ENCODE assay signal across 8 mouse cellular contexts in the genomic region with DNA sequence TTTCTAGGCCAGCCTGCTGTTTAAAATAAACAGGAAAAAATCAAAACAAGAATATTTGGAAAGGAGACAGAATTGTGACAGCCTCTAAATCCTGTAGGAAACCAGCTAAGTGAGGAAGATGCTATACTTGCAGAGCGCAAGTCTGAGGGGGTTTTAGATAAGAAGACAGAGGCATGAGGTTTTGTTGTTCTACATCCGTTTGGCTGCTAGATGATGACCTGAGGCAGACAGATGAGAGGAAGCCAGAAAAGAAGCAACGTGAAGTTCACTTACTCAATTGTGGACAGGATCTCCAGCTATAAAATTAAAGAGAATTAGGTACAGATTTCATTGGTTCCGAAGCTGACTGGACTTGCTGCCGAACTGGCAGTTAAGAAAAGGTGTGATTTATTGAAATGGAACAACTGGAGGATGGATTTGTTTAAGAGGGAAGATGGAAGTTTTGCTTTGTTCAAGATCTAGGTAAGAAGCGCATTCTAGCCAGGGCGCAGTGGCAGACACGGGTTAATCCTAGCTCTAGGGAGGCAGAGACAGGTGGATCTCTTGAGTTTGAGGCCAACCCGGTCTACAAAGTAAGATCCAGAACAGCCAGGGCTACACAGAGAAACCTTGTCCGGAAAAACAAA. TPM values are rescaled to one million over a fixed set of nuclear protein-coding genes. Genes with fewer than 3 reads are reported as not detected.
DNase-seq lines count a peak whose midpoint lies in the region; ATAC-seq lines count a peak whose summit lies in the region.

No protein-coding gene starts in this region.

- H3K4me3 ChIP-seq in forebrain, embryonic 10.5 days = peak overlapping the region; percentile 94
- H3K4me3 ChIP-seq in liver, embryonic 12.5 days = peak overlapping the region; percentile 85
- H3K4me3 ChIP-seq in stomach, embryonic 16.5 days (replicated peaks; ENCODE audit: low read length) = peak overlapping the region; percentile 90

- no peak for ATAC-seq in liver, embryonic 12.5 days
- ATAC-seq in stomach, embryonic 16.5 days (ENCODE audit: insufficient read depth, low FRiP score) = no peak
- no peak for ATAC-seq in monocyte, adult 5-6 weeks (replicated peaks; ENCODE audit: insufficient number of reproducible peaks, low FRiP score, low TSS enrichment, poor library complexity, severe bottlenecking)

- peak overlapping the region; percentile 85 for H3K4me2 ChIP-seq in liver, embryonic 12.5 days
- H3K4me2 ChIP-seq in stomach, embryonic 16.5 days (ENCODE audit: low read depth, low read length) = peak overlapping the region; percentile 63

- peak; percentile 28 for DNase-seq in embryo, embryonic 10 days (ENCODE audit: low spot score)
- no peak for DNase-seq in embryo, embryonic 10.5 days (ENCODE audit: low spot score)
- DNase-seq in A20 (ENCODE audit: low read depth, low spot score) = peak; percentile 63
- DNase-seq in forebrain, embryonic 10.5 days (ENCODE audit: extremely low spot score, low spot score) = no peak
- no peak for DNase-seq in testis, postnatal 10 days (ENCODE audit: low spot score)

- H3K27me3 ChIP-seq in forebrain, embryonic 10.5 days (ENCODE audit: poor library complexity, severe bottlenecking) = no peaks in the 10 kb centered on the region
- no peaks in the 10 kb centered on the region for H3K27me3 ChIP-seq in liver, embryonic 12.5 days (replicated peaks)
- H3K27me3 ChIP-seq in stomach, embryonic 16.5 days (ENCODE audit: control insufficient read depth, insufficient read depth, low read length) = no peaks in the 10 kb centered on the region

- WGBS in forebrain, embryonic 10.5 days = 35% methylated on average over 10 of the region's 10 CpGs
- 15% methylated on average over 10 of the region's 10 CpGs for WGBS in liver, embryonic 12.5 days (ENCODE audit: insufficient replicate concordance)
- WGBS in stomach, embryonic 16.5 days = 24% methylated on average over 10 of the region's 10 CpGs

- peaks cover 45% of the 10 kb centered on the region for H3K36me3 ChIP-seq in forebrain, embryonic 10.5 days (replicated peaks)
- H3K36me3 ChIP-seq in liver, embryonic 12.5 days = peaks cover 36% of the 10 kb centered on the region
- peaks cover 5% of the 10 kb centered on the region; the same call in 1 of the 2 replicates for H3K36me3 ChIP-seq in stomach, embryonic 16.5 days (ENCODE audit: control insufficient read depth, insufficient read depth, low read length)

- peaks cover 28% of the 10 kb centered on the region for H3K4me1 ChIP-seq in forebrain, embryonic 10.5 days
- peaks cover 31% of the 10 kb centered on the region for H3K4me1 ChIP-seq in liver, embryonic 12.5 days
- H3K4me1 ChIP-seq in stomach, embryonic 16.5 days (ENCODE audit: control insufficient read depth, insufficient read depth, low read length) = peaks cover 17% of the 10 kb centered on the region

- H3K9me3 ChIP-seq in forebrain, embryonic 10.5 days = no peaks in the 10 kb centered on the region
- no peaks in the 10 kb centered on the region for H3K9me3 ChIP-seq in liver, embryonic 12.5 days (replicated peaks)
- H3K9me3 ChIP-seq in stomach, embryonic 16.5 days (replicated peaks; ENCODE audit: control insufficient read depth, low read length) = no peaks in the 10 kb centered on the region

- H3K9ac ChIP-seq in liver, embryonic 12.5 days = peak overlapping the region; percentile 69
- H3K9ac ChIP-seq in stomach, embryonic 16.5 days (ENCODE audit: low read length) = peak overlapping the region; percentile 94

- peak overlapping the region; percentile 95 for H3K27ac ChIP-seq in forebrain, embryonic 10.5 days
- 0 out of 2 replicates have a peak overlapping the region, but pooled peaks have one; percentile 22 for H3K27ac ChIP-seq in liver, embryonic 12.5 days
- H3K27ac ChIP-seq in stomach, embryonic 16.5 days (ENCODE audit: low read length) = no peak overlapping the region

RNA-seq across cellular contexts. Expression of gene Xpc, which starts 0.8 kb away (rescaled TPM):
- polyA plus RNA-seq in forebrain, embryonic 10.5 days (2016; fragmentation: Nextera tagmentation; extraction: Ambion mirVana) = 22.7 and 23.2 TPM in 2 replicates
- 7.7 and 8.3 TPM in 2 replicates for polyA plus RNA-seq in liver, embryonic 12.5 days (2016; fragmentation: Nextera tagmentation; extraction: Ambion mirVana)
- polyA plus RNA-seq in stomach, embryonic 16.5 days (2015; fragmentation: Nextera tagmentation; extraction: Ambion mirVana) = 12.7 and 14.9 TPM in 2 replicates
- 35.3 to 58.5 TPM (median 37.1 TPM) in 3 replicates for total RNA-seq in monocyte, adult 5-6 weeks (2017)

RNA-seq across cellular contexts. Expression of gene Lsm3, which starts 0.9 kb away (rescaled TPM):
- 433 and 450 TPM in 2 replicates for polyA plus RNA-seq in forebrain, embryonic 10.5 days (2016; fragmentation: Nextera tagmentation; extraction: Ambion mirVana)
- 179 and 189 TPM in 2 replicates for polyA plus RNA-seq in liver, embryonic 12.5 days (2016; fragmentation: Nextera tagmentation; extraction: Ambion mirVana)
- 175 and 191 TPM in 2 replicates for polyA plus RNA-seq in stomach, embryonic 16.5 days (2015; fragmentation: Nextera tagmentation; extraction: Ambion mirVana)
- total RNA-seq in monocyte, adult 5-6 weeks (2017) = 140 to 220 TPM (median 147 TPM) in 3 replicates

RNA-seq across cellular contexts. Expression of gene Tmem43, which starts 41.3 kb away (rescaled TPM):
- polyA plus RNA-seq in forebrain, embryonic 10.5 days (2016; fragmentation: Nextera tagmentation; extraction: Ambion mirVana) = 70.6 and 72.1 TPM in 2 replicates
- 17.3 and 18.2 TPM in 2 replicates for polyA plus RNA-seq in liver, embryonic 12.5 days (2016; fragmentation: Nextera tagmentation; extraction: Ambion mirVana)
- 56.8 and 64.3 TPM in 2 replicates for polyA plus RNA-seq in stomach, embryonic 16.5 days (2015; fragmentation: Nextera tagmentation; extraction: Ambion mirVana)
- 54.7 to 56.1 TPM (median 55.3 TPM) in 3 replicates for total RNA-seq in monocyte, adult 5-6 weeks (2017)

RNA-seq across cellular contexts. Expression of gene Chchd4, which starts 41.5 kb away (rescaled TPM):
- 40.9 TPM in 2 replicates for polyA plus RNA-seq in forebrain, embryonic 10.5 days (2016; fragmentation: Nextera tagmentation; extraction: Ambion mirVana)
- polyA plus RNA-seq in liver, embryonic 12.5 days (2016; fragmentation: Nextera tagmentation; extraction: Ambion mirVana) = 26.5 and 31.5 TPM in 2 replicates
- 23.3 and 25.3 TPM in 2 replicates for polyA plus RNA-seq in stomach, embryonic 16.5 days (2015; fragmentation: Nextera tagmentation; extraction: Ambion mirVana)
- total RNA-seq in monocyte, adult 5-6 weeks (2017) = 3.8 to 6.3 TPM (median 6.2 TPM) in 3 replicates

Comparison
In these comparisons a context has a peak if more than half of its experiments do, and no peak if none do; other contexts are left out.
1. DNase-seq: peak in embryo, embryonic 10 days (single experiment) and A20 (single experiment); none in embryo, embryonic 10.5 days (single experiment), forebrain, embryonic 10.5 days (single experiment) and testis, postnatal 10 days (single experiment).
2. Peak in every context shown above with its lines, with median percentiles within 50 percentile points of each other: H3K4me3 ChIP-seq.